23 mouse cellular contexts compared by ENCODE assay signal in the genomic region with DNA sequence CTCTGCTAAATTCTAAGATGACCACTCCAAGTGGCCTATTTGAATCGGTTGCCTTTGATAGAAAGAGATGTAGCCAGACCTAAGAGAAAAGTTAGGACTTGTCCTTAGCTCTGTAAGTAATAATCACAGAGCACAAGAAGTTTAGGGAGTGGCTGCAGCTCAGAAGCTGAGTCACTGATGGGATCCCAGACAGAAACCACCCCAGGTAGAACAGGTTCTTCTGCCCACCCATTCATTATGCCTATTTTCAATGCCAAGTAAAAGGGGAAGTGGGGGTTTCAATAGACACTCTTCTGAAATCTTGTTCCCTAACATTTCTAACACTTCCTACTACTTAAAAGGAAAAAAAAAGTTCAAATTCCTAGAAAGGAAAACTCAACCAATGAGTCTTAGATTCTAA. TPM values are rescaled to one million over a fixed set of nuclear protein-coding genes. Genes with fewer than 3 reads are reported as not detected.
DNase-seq lines count a peak whose midpoint lies in the region; ATAC-seq and TF ChIP-seq lines count a peak whose summit lies in the region.
"Had no signal": no experiment of that assay in that cellular context is flagged by ENCODE, and none has a peak within 500 bp of the region (broad histone marks: within the 10 kb centered on the region; RNA-seq: fewer than 3 reads in every experiment).

No protein-coding gene starts in this region.

- H3K4me2 ChIP-seq in lung, postnatal 0 days (replicated peaks; ENCODE audit: low read depth, low read length) = no peak overlapping the region
- H3K4me2 ChIP-seq in embryonic facial prominence, embryonic 15.5 days (replicated peaks) = 0 out of 2 replicates have a peak overlapping the region, but pooled peaks have one; percentile 12
- H3K4me2 ChIP-seq: embryonic facial prominence, embryonic 12.5 days; hindbrain, embryonic 14.5 days; midbrain, embryonic 11.5 days had no signal

- DNase-seq in lung, postnatal 0 days (ENCODE audit: low spot score) = peak; percentile 24
- no peak for DNase-seq in lung, adult 18-20 months
- no peak for DNase-seq in spleen, postnatal 10 days (ENCODE audit: low spot score in 2 of 2)
- no peak for DNase-seq in midbrain, embryonic 10.5 days (ENCODE audit: low spot score)
- no peak for DNase-seq in layer of hippocampus, adult 9-11 months
- DNase-seq: adrenal gland, postnatal 10 days; cerebellum, adult 11-12 months; cerebellum, postnatal 36 days; gastrocnemius, postnatal 36 days; heart, postnatal 10 days; kidney, adult 18-20 months; kidney, postnatal 4 days; right cerebral cortex, postnatal 14 days; thymus, adult 18-20 months had no signal

- TF ChIP-seq EP300 in lung, postnatal 0 days (IDR thresholded peaks at IDR 0.05) = 0 out of 2 replicates have a peak, but pooled peaks have one; percentile 13

- peak; percentile 44; the same call in 1 of the 2 replicates for ATAC-seq in lung, postnatal 0 days
- ATAC-seq in embryonic facial prominence, embryonic 15.5 days (ENCODE audit: insufficient number of reproducible peaks, low FRiP score, low TSS enrichment, low read depth) = no peak
- ATAC-seq in megakaryocyte, adult 5-6 weeks (ENCODE audit: poor library complexity, severe bottlenecking) = peak; percentile 73

- no peak overlapping the region for H3K4me3 ChIP-seq in lung, postnatal 0 days (ENCODE audit: low read depth, low read length)
- no peak overlapping the region for H3K4me3 ChIP-seq in embryonic facial prominence, embryonic 15.5 days (replicated peaks)
- no peak overlapping the region for H3K4me3 ChIP-seq in midbrain, embryonic 10.5 days
- H3K4me3 ChIP-seq: embryonic facial prominence, embryonic 12.5 days; heart, embryonic 10.5 days had no signal

- H3K4me1 ChIP-seq in lung, postnatal 0 days (ENCODE audit: insufficient read depth, low read depth, low read length) = no peaks in the 10 kb centered on the region
- H3K4me1 ChIP-seq in embryonic facial prominence, embryonic 15.5 days = peaks cover 10% of the 10 kb centered on the region; the same call in 1 of the 2 replicates
- no peaks in the 10 kb centered on the region for H3K4me1 ChIP-seq in midbrain, embryonic 10.5 days
- H3K4me1 ChIP-seq: embryonic facial prominence, embryonic 12.5 days; heart, embryonic 10.5 days had no signal

- H3K27me3 ChIP-seq in lung, postnatal 0 days (replicated peaks; ENCODE audit: insufficient read depth, low read length) = no peaks in the 10 kb centered on the region
- no peaks in the 10 kb centered on the region for H3K27me3 ChIP-seq in embryonic facial prominence, embryonic 15.5 days
- H3K27me3 ChIP-seq in midbrain, embryonic 10.5 days (ENCODE audit: low read depth, poor library complexity, severe bottlenecking) = no peaks in the 10 kb centered on the region
- H3K27me3 ChIP-seq: embryonic facial prominence, embryonic 12.5 days had no signal

- no peak overlapping the region for H3K9ac ChIP-seq in lung, postnatal 0 days (replicated peaks; ENCODE audit: low read depth)
- H3K9ac ChIP-seq in embryonic facial prominence, embryonic 15.5 days = no peak overlapping the region
- H3K9ac ChIP-seq: embryonic facial prominence, embryonic 12.5 days; hindbrain, embryonic 14.5 days; liver, embryonic 14.5 days had no signal

- no peaks in the 10 kb centered on the region for H3K36me3 ChIP-seq in lung, postnatal 0 days (ENCODE audit: insufficient read depth, low read length)
- peaks cover 10% of the 10 kb centered on the region for H3K36me3 ChIP-seq in embryonic facial prominence, embryonic 15.5 days
- H3K36me3 ChIP-seq in midbrain, embryonic 10.5 days = peaks cover 90% of the 10 kb centered on the region

- no peak for TF ChIP-seq CTCF in lung, postnatal 0 days (IDR thresholded peaks at IDR 0.05)

- 60% methylated on average over 1 of the region's 1 CpGs for WGBS in lung, postnatal 0 days
- WGBS in embryonic facial prominence, embryonic 15.5 days = 50% methylated on average over 1 of the region's 1 CpGs
- WGBS in midbrain, embryonic 10.5 days = 89% methylated on average over 1 of the region's 1 CpGs

- no peaks in the 10 kb centered on the region for H3K9me3 ChIP-seq in lung, postnatal 0 days (ENCODE audit: low read length)
- no peaks in the 10 kb centered on the region for H3K9me3 ChIP-seq in embryonic facial prominence, embryonic 15.5 days (replicated peaks)
- no peaks in the 10 kb centered on the region for H3K9me3 ChIP-seq in midbrain, embryonic 10.5 days (replicated peaks)
- H3K9me3 ChIP-seq: embryonic facial prominence, embryonic 12.5 days; heart, embryonic 10.5 days had no signal

- H3K27ac ChIP-seq in lung, postnatal 0 days (ENCODE audit: low read length) = peak overlapping the region; percentile 38; the same call in 1 of the 2 replicates
- H3K27ac ChIP-seq in embryonic facial prominence, embryonic 15.5 days (replicated peaks) = peak overlapping the region; percentile 77; the same call in 1 of the 2 replicates
- H3K27ac ChIP-seq in midbrain, embryonic 10.5 days (replicated peaks) = no peak overlapping the region
- H3K27ac ChIP-seq: embryonic facial prominence, embryonic 12.5 days; heart, embryonic 10.5 days; hindbrain, embryonic 14.5 days; liver, embryonic 14.5 days had no signal

RNA-seq across cellular contexts. Expression of a gene that starts 9.7 kb away (rescaled TPM):
- 15.8 and 19.9 TPM in 2 replicates for polyA plus RNA-seq in lung, postnatal 0 days (2015; fragmentation: Nextera tagmentation; extraction: Ambion mirVana)
- polyA plus RNA-seq in embryonic facial prominence, embryonic 15.5 days (2015; fragmentation: Nextera tagmentation; extraction: Ambion mirVana) = 28.1 and 28.9 TPM in 2 replicates
- total RNA-seq in megakaryocyte, adult 5-6 weeks (2015) = 39.8 and 42.7 TPM in 2 replicates
- total RNA-seq in megakaryocyte, adult 5-6 weeks (2017) = 32.6 and 37.9 TPM in 2 replicates
- 22.8 and 26.0 TPM in 2 replicates for polyA plus RNA-seq in midbrain, embryonic 10.5 days (2016; fragmentation: Nextera tagmentation; extraction: Ambion mirVana)

RNA-seq across cellular contexts. Expression of a gene that starts 21.9 kb away (rescaled TPM):
- 19.3 and 19.5 TPM in 2 replicates for polyA plus RNA-seq in lung, postnatal 0 days (2015; fragmentation: Nextera tagmentation; extraction: Ambion mirVana)
- polyA plus RNA-seq in embryonic facial prominence, embryonic 15.5 days (2015; fragmentation: Nextera tagmentation; extraction: Ambion mirVana) = 27.9 and 29.1 TPM in 2 replicates
- total RNA-seq in megakaryocyte, adult 5-6 weeks (2015) = 33.1 and 34.5 TPM in 2 replicates
- 33.1 and 36.2 TPM in 2 replicates for total RNA-seq in megakaryocyte, adult 5-6 weeks (2017)
- 51.6 and 52.6 TPM in 2 replicates for polyA plus RNA-seq in midbrain, embryonic 10.5 days (2016; fragmentation: Nextera tagmentation; extraction: Ambion mirVana)

RNA-seq across cellular contexts. Expression of a gene that starts 26.4 kb away (rescaled TPM):
- polyA plus RNA-seq in lung, postnatal 0 days (2015; fragmentation: Nextera tagmentation; extraction: Ambion mirVana) = 51.6 and 52.8 TPM in 2 replicates
- 92.6 and 96.0 TPM in 2 replicates for polyA plus RNA-seq in embryonic facial prominence, embryonic 15.5 days (2015; fragmentation: Nextera tagmentation; extraction: Ambion mirVana)
- 42.4 and 49.0 TPM in 2 replicates for total RNA-seq in megakaryocyte, adult 5-6 weeks (2015)
- total RNA-seq in megakaryocyte, adult 5-6 weeks (2017) = 29.4 and 38.5 TPM in 2 replicates
- polyA plus RNA-seq in midbrain, embryonic 10.5 days (2016; fragmentation: Nextera tagmentation; extraction: Ambion mirVana) = 186 and 196 TPM in 2 replicates

RNA-seq across cellular contexts. Expression of a gene that starts 27.1 kb away (rescaled TPM):
- 21.0 and 22.6 TPM in 2 replicates for polyA plus RNA-seq in lung, postnatal 0 days (2015; fragmentation: Nextera tagmentation; extraction: Ambion mirVana)
- 31.3 and 34.0 TPM in 2 replicates for polyA plus RNA-seq in embryonic facial prominence, embryonic 15.5 days (2015; fragmentation: Nextera tagmentation; extraction: Ambion mirVana)
- 22.4 and 24.5 TPM in 2 replicates for total RNA-seq in megakaryocyte, adult 5-6 weeks (2015)
- 16.1 and 20.2 TPM in 2 replicates for total RNA-seq in megakaryocyte, adult 5-6 weeks (2017)
- polyA plus RNA-seq in midbrain, embryonic 10.5 days (2016; fragmentation: Nextera tagmentation; extraction: Ambion mirVana) = 46.8 and 48.4 TPM in 2 replicates

RNA-seq across cellular contexts. Expression of a gene that starts 27.5 kb away (rescaled TPM):
- polyA plus RNA-seq in lung, postnatal 0 days (2015; fragmentation: Nextera tagmentation; extraction: Ambion mirVana) = not detected in 2 replicates
- not detected in 2 replicates for polyA plus RNA-seq in embryonic facial prominence, embryonic 15.5 days (2015; fragmentation: Nextera tagmentation; extraction: Ambion mirVana)
- not detected in 2 replicates for total RNA-seq in megakaryocyte, adult 5-6 weeks (2015)
- total RNA-seq in megakaryocyte, adult 5-6 weeks (2017) = not detected in 2 replicates
- polyA plus RNA-seq in midbrain, embryonic 10.5 days (2016; fragmentation: Nextera tagmentation; extraction: Ambion mirVana) = not detected in 2 replicates
- total RNA-seq: adrenal gland, postnatal 10 days; gastrocnemius, postnatal 36 days had no signal
- polyA plus RNA-seq: embryonic facial prominence, embryonic 12.5 days; forebrain, embryonic 11.5 days; heart, embryonic 10.5 days; hindbrain, embryonic 14.5 days; midbrain, embryonic 11.5 days; urinary bladder, adult 2 months had no signal
